Mouse (Mus musculus): ENCODE measurements around the gene Col6a6.
"Not testable (repeated sequence)": the region's sequence is repeated elsewhere in the genome, so short reads cannot be mapped to it uniquely, and the experiment has no call there.

Col6a6 gene

DNA sequence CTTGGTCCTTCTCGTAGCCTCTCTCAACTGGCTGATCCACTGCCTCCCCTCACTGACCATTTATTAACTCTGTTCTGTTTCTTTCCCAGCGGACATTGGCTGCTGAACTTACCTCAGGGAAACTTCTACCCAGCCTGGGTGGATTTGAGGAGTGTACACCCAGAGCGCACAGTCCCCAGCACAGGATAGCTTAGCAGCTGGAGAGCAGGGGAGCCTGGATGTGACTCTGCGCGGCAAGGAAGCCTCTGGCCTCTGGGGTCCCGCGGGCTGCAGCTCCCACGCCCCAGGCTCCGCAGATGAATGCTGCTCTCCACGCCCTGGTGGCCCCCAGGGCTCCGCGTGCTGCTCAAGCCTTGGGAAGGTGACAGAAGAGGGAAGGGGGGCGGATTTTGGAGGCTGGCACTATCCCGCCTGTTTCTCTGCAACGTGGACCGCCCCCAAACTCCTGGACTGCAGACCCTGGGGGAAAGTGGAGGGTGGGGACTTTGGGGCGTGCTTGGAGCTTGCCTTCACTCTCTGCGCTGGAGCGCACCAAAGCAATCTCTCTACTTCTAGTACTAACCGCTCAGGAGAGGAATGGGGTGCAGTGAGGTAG, at the start of gene Col6a6:
TSS of gene Col6a6 (minus strand) at position 370 of the 595 bp plus-strand sequence.
- DNase-seq (ENCODE audit: extremely low spot score, low spot score) = no peak

GRCm38 (mm10) chr9:105876124-105876523, 48.2 kb upstream of the Col6a6 start:
- no peak for DNase-seq (ENCODE audit: extremely low spot score, low spot score)

DNA sequence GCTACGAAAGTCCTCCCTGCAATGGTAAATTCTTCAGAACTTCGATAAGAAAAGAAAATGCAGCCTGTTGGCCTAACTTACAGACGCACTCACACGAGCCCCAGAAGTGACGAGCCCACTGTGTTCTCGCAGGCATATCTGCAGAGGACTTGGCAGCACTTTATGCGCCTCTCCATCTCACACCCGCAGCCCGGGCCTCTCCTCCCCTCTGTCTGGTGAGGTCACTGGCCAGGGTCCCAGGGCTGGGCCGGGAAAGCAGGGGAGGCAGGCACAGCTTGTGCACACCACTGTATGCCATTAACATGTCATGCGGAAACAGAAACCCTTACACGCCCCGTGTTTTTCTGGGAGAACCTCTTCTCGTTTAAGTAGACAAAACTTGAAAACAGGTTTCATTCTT, 43.7 kb upstream of the Col6a6 start:
- no peak for DNase-seq (ENCODE audit: extremely low spot score, low spot score)

- DNase-seq (ENCODE audit: extremely low spot score, low spot score) = peak; percentile 73
Measured at GRCm38 (mm10) chr9:105857773-105858172, 29.8 kb upstream of the Col6a6 start.

GRCm38 (mm10) chr9:105852778-105853065, 24.8 kb upstream of the Col6a6 start:
- no peak for DNase-seq (ENCODE audit: extremely low spot score, low spot score)

GRCm38 (mm10) chr9:105852015-105852777, 24.2 kb upstream of the Col6a6 start:
- no peak for DNase-seq (ENCODE audit: extremely low spot score, low spot score)

DNA sequence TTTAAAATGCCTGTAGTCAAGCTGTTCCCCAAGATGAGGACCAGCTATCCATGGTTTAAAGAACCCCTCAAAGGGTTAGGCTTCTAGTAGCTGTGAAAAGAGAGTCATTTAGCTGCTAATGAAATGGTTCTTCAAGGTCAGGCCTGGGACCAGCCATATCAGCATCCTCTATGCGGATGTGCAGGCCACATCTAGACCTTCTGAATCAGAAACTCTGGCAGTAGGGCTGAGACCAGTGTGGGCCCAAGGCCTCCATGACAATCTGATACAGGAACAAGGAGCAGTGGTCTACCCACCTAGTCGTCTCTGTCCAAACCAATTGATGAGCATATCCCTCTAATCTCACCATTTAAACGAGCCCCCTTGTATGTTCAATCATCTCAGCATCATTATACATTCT, 23.1 kb upstream of the Col6a6 start:
- no peak for DNase-seq (ENCODE audit: extremely low spot score, low spot score)

- DNase-seq (ENCODE audit: extremely low spot score, low spot score) = no peak
Measured at GRCm38 (mm10) chr9:105848396-105848795, 20.4 kb upstream of the Col6a6 start.

DNA sequence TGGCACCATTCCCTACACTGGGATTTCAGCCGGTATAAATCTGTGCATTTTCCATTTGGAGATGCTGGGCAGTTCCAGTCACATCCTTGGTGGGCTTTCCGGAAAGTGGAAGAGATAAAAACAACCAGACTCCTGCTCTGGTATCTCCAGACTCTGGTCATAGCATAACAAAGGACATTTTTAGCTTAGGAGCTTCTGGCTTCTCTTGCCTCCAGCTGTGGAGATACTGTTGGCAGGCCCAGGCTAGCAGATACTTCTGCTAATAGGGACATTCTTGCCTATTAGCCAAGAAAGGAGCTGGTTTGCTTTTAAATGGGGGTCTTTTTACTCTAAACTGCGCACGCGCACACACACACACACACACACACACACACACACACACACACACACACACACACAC, 19.3 kb upstream of the Col6a6 start:
- DNase-seq (ENCODE audit: extremely low spot score, low spot score) = no peak

DNA sequence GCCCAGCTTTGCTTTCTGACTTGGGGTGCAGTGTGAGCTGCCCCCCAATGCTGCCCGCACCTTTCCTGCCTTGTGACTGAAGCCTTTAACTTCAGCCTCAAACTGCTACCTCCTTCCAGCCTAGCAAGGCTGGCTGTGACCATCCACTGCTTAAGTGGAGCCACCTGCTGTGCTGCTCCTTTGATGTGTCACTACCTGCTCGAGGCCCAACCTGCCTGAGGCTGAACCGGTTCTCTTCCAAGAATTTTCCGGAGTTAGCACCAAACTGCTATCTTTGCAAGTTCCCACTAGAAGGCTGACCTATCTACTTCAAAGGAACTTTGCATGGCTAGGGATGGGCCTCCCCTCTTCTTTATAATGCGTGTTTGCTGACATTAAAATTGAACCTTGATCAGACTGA, 13.4 kb upstream of the Col6a6 start:
- DNase-seq (ENCODE audit: extremely low spot score, low spot score) = not testable (repeated sequence)

DNA sequence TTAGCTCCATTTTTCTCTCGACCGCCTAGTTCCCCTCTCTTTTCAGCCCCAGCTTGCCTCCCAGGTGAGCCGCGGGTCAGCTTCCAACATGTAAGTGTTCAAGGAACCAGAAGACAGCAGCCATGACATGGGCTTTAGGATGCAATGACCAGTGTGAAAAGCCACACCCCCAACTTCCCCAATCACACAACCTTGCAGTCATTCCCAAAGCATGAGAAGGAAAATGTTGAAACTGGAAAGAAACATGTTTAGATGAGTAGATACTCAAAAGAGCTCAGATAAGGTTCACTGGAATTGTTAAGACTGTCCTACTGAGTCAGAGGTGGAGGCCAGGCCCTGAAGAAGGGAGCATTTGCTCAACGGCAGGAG, 11.2 kb upstream of the Col6a6 start:
- DNase-seq (ENCODE audit: extremely low spot score, low spot score) = no peak

DNA sequence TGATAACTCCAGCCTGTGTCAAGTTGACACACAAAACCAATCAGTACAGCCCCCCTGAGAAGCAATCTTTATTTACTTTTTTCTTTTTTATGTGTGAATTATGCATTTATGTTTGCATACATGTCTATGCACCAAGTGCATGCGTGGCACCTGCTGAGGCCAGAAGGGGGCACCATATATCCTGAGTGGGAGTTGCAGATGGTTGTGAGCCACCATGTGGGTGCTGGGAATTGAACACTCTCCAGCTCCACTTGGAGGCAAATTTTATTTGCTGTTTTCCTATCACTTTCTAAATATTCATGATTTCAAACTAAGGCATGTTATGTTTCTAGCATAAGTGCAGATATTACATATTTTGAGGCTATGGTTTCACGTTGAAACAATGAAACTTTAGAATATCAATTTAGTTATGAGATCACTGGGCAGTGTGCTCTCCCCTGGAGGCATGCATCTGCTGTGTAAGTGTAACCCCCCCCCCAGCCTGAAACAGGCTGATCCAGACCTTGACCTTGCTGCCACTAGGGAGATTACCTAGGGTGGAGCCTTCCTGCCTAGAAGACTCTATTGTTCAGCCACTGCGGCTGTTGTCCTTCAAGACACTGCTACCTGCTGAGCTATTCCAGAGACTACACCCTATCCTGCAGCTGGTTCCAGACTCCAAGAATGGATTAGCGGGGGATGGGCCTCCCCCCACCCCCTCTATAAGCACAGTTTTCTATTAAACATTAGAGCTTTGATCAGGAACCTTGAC, 10.6 kb upstream of the Col6a6 start:
- no peak for DNase-seq (ENCODE audit: extremely low spot score, low spot score)

DNA sequence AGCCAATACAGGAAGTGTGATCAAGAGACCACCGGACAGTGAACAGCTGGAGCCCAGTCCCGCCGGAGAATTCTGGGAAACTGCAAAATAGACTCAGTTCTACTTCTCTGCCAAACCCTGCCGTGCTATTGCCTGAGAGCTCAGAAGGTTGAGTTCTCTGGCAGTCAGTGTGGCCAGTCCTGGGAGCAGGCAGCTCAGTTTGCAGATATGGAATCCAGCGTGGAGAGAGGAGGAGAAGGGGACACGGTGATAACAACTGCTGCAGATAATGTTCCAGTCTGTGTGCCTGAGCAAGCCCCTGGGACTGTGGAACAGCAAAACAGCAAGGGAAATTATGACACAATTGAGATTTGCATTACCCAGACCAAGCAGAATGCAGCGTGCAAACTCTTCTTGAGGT, 7.6 kb upstream of the Col6a6 start:
- no peak for DNase-seq (ENCODE audit: extremely low spot score, low spot score)

DNA sequence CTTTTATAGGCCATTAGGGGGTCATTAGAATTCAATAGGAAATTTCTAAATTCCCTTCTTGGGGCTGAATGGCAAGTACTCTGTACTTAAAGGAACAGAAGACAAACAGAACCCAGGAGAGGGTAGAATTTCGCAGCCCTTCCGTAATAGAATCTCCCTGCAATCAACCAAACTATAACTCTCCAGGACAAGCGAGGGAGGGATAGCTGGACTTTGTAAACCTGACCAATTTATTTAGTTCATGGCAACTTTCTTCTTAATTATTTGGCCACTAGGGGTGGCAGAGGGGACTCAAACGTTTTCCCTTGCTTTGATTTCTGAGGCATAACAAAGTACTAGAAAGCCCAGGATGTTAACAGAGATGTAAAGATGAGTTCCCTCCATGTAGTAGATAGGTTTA, 6.8 kb upstream of the Col6a6 start:
- DNase-seq (ENCODE audit: extremely low spot score, low spot score) = no peak

DNA sequence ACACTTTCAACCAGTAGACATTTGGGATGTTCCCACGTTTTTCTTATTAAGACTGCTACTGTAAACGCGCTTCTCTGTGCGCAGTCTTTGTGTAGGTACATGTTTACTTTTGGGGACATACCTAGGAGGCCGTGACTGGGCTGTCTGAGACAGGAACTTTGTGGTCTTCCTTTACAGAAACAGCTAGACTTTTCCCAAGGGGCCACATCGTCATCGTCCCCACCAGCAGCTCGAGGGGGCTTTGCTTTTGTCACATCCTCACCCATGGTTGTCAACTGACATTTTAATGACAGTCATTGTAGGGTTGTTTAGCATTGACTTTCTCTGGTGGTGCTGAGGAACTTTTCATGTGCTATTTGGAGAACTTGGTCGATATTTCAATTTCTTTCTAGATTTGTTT, 3.3 kb upstream of the Col6a6 start:
- DNase-seq (ENCODE audit: extremely low spot score, low spot score) = no peak

- no peak for DNase-seq (ENCODE audit: extremely low spot score, low spot score)
Measured at GRCm38 (mm10) chr9:105827076-105827647, 798 bp downstream of the Col6a6 start.

- no peak for DNase-seq (ENCODE audit: extremely low spot score, low spot score)
Measured at GRCm38 (mm10) chr9:105820711-105821110, 7.2 kb downstream of the Col6a6 start.

GRCm38 (mm10) chr9:105819155-105819709, 8.7 kb downstream of the Col6a6 start:
- no peak for DNase-seq (ENCODE audit: extremely low spot score, low spot score)

DNA sequence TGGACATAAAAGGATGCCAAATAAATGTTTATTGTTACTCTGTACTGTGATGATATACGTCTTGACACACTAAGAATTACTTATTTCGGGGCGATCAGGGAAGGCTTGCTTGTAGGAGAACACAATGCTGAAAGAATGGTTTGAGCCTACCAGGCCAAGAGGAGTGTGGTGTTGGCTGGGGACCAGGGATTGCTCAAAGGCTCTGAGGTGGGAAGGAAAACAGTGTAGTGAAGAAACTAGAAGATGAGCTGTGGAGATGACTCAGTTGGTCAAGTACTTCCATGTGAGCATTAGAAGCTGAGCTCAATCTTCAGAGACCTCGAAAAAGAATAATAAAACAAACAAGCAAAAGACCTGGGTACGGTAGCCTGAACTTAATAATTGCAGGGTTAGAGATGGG, 13.5 kb downstream of the Col6a6 start:
- no peak for DNase-seq (ENCODE audit: extremely low spot score, low spot score)

DNA sequence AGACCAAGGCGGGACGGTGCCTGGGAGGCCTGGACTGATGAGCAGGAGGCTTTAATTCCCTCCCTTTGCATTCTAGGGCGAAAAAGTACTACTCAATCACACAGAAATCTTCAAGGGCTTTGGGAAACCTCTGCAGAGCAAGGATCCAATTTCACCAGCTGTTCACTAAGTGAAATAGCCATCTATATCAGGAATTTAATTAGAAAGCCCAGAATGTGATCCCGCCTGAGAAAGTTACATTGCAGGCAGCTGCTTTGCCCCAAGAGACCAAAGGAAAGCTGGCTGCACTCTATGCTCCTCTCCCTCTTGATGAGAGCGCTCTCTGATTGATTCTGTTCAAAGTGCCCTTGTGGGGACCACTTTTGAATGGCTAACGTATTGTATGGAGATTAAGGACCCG, 16.5 kb downstream of the Col6a6 start:
- no peak for DNase-seq (ENCODE audit: extremely low spot score, low spot score)

DNA sequence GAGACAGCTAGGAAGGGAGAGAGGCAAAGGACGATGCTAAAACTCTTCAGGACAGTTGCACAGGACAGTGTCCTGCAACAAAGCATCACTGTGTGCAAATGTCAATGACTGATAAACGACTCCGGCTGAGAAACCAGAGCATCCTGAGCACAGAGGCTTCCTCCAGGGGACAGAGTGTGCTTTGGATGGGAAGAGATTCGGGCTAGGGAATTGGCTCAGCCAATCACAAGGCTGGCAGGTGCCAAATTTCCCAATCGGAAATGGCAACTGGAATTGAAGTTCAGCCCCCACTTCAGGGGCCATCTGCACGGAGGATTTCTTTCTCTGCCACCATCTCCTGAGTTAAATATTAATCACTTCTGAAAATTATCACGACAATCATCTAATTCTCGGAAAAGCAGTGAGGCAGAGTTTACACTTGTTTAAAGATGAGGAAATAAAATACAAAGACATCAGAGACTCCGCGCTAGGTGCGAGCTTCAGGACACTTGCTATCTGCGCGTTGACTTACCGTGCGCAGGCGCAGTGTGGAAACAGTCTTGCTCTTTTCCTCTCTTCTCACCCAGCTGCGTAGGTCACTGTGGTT, 18.9 kb downstream of the Col6a6 start:
- no peak for DNase-seq (ENCODE audit: extremely low spot score, low spot score)

- no peak for DNase-seq (ENCODE audit: extremely low spot score, low spot score)
Measured at GRCm38 (mm10) chr9:105803416-105803815, 24.5 kb downstream of the Col6a6 start.

Data from neural tube, embryonic 10.5 days (tissue).